Mouse (Mus musculus) midbrain, postnatal 0 days (tissue): Measurements from ENCODE around the gene Olfr24. TPM values are rescaled to one million over a fixed set of nuclear protein-coding genes. Genes with fewer than 3 reads are reported as not detected.
"Not testable (repeated sequence)": the region's sequence is repeated elsewhere in the genome, so short reads cannot be mapped to it uniquely, and the experiment has no call there.

Experiments
- ATAC-seq: fragments of 200-750 bp; cut with Nextera tagmentation; 2 replicates; pipeline ENCODE4 v1.8.0; 2017; ENCODE audit warnings: moderate number of reproducible peaks, mild to moderate bottlenecking, moderate TSS enrichment, moderate library complexity; ENCODE audit not compliant: low FRiP score
- DNase-seq: peaks from one replicate; pipeline ENCODE4 v3.0.0-alpha.2; 2015; ENCODE audit warnings: low spot score
- H3K27ac ChIP-seq: fragments of 300-500 bp; sonication (generic); 2 replicates; pipeline ENCODE4 v1.5.1; 2014; ENCODE audit warnings: low read depth, mild to moderate bottlenecking, low read length, mixed read lengths
- H3K27me3 ChIP-seq: fragments of 300-500 bp; sonication (generic); 2 replicates; pipeline ENCODE4 v1.6.1; 2014; ENCODE audit warnings: low read length, control low read depth, mixed read lengths; ENCODE audit not compliant: insufficient read depth
- H3K36me3 ChIP-seq: fragments of 300-500 bp; sonication (generic); 2 replicates; pipeline ENCODE4 v1.6.1; 2014; ENCODE audit warnings: low read length, control low read depth, mixed read lengths; ENCODE audit not compliant: insufficient read depth
- H3K4me1 ChIP-seq: fragments of 300-500 bp; sonication (generic); 2 replicates; pipeline ENCODE4 v1.6.1; 2014; ENCODE audit warnings: mild to moderate bottlenecking, control low read depth, antibody characterized with exemption, low read length, mixed read lengths; ENCODE audit not compliant: insufficient read depth
- H3K4me2 ChIP-seq: fragments of 300-500 bp; sonication (generic); 2 replicates; pipeline ENCODE4 v1.6.1; 2014; ENCODE audit warnings: low read depth, mild to moderate bottlenecking, low read length, mixed read lengths; ENCODE audit not compliant: poor library complexity, severe bottlenecking
- H3K4me3 ChIP-seq: fragments of 300-500 bp; sonication (generic); 2 replicates; pipeline ENCODE4 v1.5.1; 2014; ENCODE audit warnings: low read depth, mild to moderate bottlenecking, low read length, moderate library complexity
- H3K9ac ChIP-seq: fragments of 300-500 bp; sonication (generic); replicated peaks from 2 replicates; pipeline ENCODE4 v1.6.1; 2014; ENCODE audit warnings: mild to moderate bottlenecking, low read length, moderate library complexity, mixed read lengths; ENCODE audit not compliant: poor library complexity, severe bottlenecking
- H3K9me3 ChIP-seq: fragments of 300-500 bp; sonication (generic); 2 replicates; pipeline ENCODE4 v1.6.1; 2016; ENCODE audit warnings: low read length, control low read depth
- CTCF ChIP-seq: IDR thresholded peaks from 2 replicates; pipeline ENCODE4 v1.5.1; 2016; ENCODE audit warnings: antibody characterized with exemption, mild to moderate bottlenecking
- WGBS: fragments of 180-500 bp; shearing (Covaris S2); extraction: QIAGEN DNeasy Blood & Tissue Kit; methylation state at CpG from one replicate; pipeline ENCODE4 v1.1.7; 2014; 5-methylcytosine and 5-hydroxymethylcytosine counted together
- polyA plus RNA-seq: library from polyadenylated mRNA; unstranded; fragments of >200 nt; fragmentation: Nextera tagmentation; extraction: Ambion mirVana; gene quantifications from 2 replicates; pipeline ENCODE4 v1.2.1, GENCODE M21; 2015
- total RNA-seq: library from RNA; depleted of rRNA; stranded (reverse); fragments of >200 nt; gene quantifications from 2 replicates; pipeline ENCODE4 v1.2.3, GENCODE M21; 2014; rRNA removed

Gene Olfr24
- not detected in 2 replicates for total RNA-seq
- polyA plus RNA-seq = not detected in 2 replicates

- no peak within 1 kb of the TSS for H3K9ac ChIP-seq
- no peak within 1 kb of the TSS for H3K27ac ChIP-seq
- TF ChIP-seq CTCF = no peak
- H3K4me1 ChIP-seq = no peaks in the 10 kb centered on the region
- H3K36me3 ChIP-seq = no peaks in the 10 kb centered on the region
- ATAC-seq (no peak), DNase-seq (no peak)
- no peaks in the 10 kb centered on the region for H3K9me3 ChIP-seq
- H3K4me3 ChIP-seq = no peak within 1 kb of the TSS
- H3K4me2 ChIP-seq = no peak within 1 kb of the TSS
- H3K27me3 ChIP-seq = no peaks in the 10 kb centered on the region
These were observed at the start of gene Olfr24 for GRCm38 (mm10) chr9:18763896-18764295. Gene Olfr24, minus strand, starts transcription at chr9:18763996.

- WGBS = 57% methylated on average over 7 of the region's 7 CpGs
- no peak for DNase-seq
- Histone ChIP-seq H3K4me2 (no peak overlapping the region), H3K27ac (no peak overlapping the region), H3K4me3 (no peak overlapping the region), H3K9ac (no peak overlapping the region), H3K36me3 (no peaks in the 10 kb centered on the region), H3K4me1 (no peaks in the 10 kb centered on the region), H3K27me3 (no peaks in the 10 kb centered on the region), H3K9me3 (no peaks in the 10 kb centered on the region)
- TF ChIP-seq CTCF = no peak
- no peak for ATAC-seq
These were observed 21.5 kb upstream of the Olfr24 start for GRCm38 (mm10) chr9:18785316-18785715.

- Histone ChIP-seq H3K27me3 (no peaks in the 10 kb centered on the region), H3K9me3 (no peaks in the 10 kb centered on the region), H3K4me1 (no peaks in the 10 kb centered on the region), H3K4me3 (no peak overlapping the region), H3K4me2 (no peak overlapping the region), H3K36me3 (no peaks in the 10 kb centered on the region), H3K9ac (no peak overlapping the region), H3K27ac (no peak overlapping the region)
- 68% methylated on average over 24 of the region's 24 CpGs for WGBS
- DNase-seq = peak; percentile 31
- TF ChIP-seq CTCF = no peak
- ATAC-seq = peak; percentile 77
These were observed 15.7 kb upstream of the Olfr24 start for GRCm38 (mm10) chr9:18779476-18779875.

- Histone ChIP-seq H3K9ac (no peak overlapping the region), H3K27me3 (no peaks in the 10 kb centered on the region), H3K27ac (no peak overlapping the region), H3K4me3 (no peak overlapping the region), H3K36me3 (no peaks in the 10 kb centered on the region), H3K4me1 (no peaks in the 10 kb centered on the region), H3K9me3 (no peaks in the 10 kb centered on the region), H3K4me2 (no peak overlapping the region)
- no peak for TF ChIP-seq CTCF
- DNase-seq (no peak), ATAC-seq (no peak)
- WGBS = 75% methylated on average over 1 of the region's 1 CpGs
These were observed 15.2 kb upstream of the Olfr24 start for GRCm38 (mm10) chr9:18778981-18779380.

- Histone ChIP-seq H3K36me3 (no peaks in the 10 kb centered on the region), H3K27me3 (no peaks in the 10 kb centered on the region), H3K27ac (no peak overlapping the region), H3K9ac (no peak overlapping the region), H3K4me1 (no peaks in the 10 kb centered on the region), H3K4me2 (no peak overlapping the region), H3K4me3 (no peak overlapping the region), H3K9me3 (no peaks in the 10 kb centered on the region)
- WGBS = 82% methylated on average over 1 of the region's 1 CpGs
- TF ChIP-seq CTCF = no peak
- ATAC-seq = no peak
- DNase-seq = no peak
These were observed 8.2 kb downstream of the Olfr24 start for GRCm38 (mm10) chr9:18755595-18755994.

- WGBS = 22% methylated on average over 5 of the region's 5 CpGs
- peak; percentile 68 for TF ChIP-seq CTCF
These were observed 19.2 kb downstream of the Olfr24 start for GRCm38 (mm10) chr9:18744639-18745038.

GRCm38 (mm10) chr9:18734177-18734576, 29.6 kb downstream of the Olfr24 start:
- not testable (repeated sequence) for DNase-seq, H3K9ac ChIP-seq, H3K9me3 ChIP-seq, ATAC-seq, H3K27me3 ChIP-seq, H3K4me2 ChIP-seq, H3K4me3 ChIP-seq, H3K27ac ChIP-seq, H3K36me3 ChIP-seq, H3K4me1 ChIP-seq
- WGBS = 61% methylated on average over 2 of the region's 2 CpGs

More at GRCm38 (mm10) chr9:18744639-18745038, 19.2 kb downstream of the Olfr24 start:
- no peaks in the 10 kb centered on the region for H3K9me3 ChIP-seq
- H3K4me1 ChIP-seq = no peaks in the 10 kb centered on the region
- H3K9ac ChIP-seq = no peak overlapping the region
- ATAC-seq (peak; percentile 60), DNase-seq (peak; percentile 54)
- no peak overlapping the region for H3K27ac ChIP-seq
- no peaks in the 10 kb centered on the region for H3K27me3 ChIP-seq
- no peaks in the 10 kb centered on the region for H3K36me3 ChIP-seq
- H3K4me3 ChIP-seq = no peak overlapping the region
- no peak overlapping the region for H3K4me2 ChIP-seq
